Mouse (Mus musculus): Measurements from ENCODE around the gene Fbxo39. TPM values are rescaled to one million over a fixed set of nuclear protein-coding genes. Genes with fewer than 3 reads are reported as not detected.

Fbxo39 gene
- polyA plus RNA-seq (2015; fragmentation: Nextera tagmentation; extraction: Ambion mirVana): not detected in 2 replicates

DNA sequence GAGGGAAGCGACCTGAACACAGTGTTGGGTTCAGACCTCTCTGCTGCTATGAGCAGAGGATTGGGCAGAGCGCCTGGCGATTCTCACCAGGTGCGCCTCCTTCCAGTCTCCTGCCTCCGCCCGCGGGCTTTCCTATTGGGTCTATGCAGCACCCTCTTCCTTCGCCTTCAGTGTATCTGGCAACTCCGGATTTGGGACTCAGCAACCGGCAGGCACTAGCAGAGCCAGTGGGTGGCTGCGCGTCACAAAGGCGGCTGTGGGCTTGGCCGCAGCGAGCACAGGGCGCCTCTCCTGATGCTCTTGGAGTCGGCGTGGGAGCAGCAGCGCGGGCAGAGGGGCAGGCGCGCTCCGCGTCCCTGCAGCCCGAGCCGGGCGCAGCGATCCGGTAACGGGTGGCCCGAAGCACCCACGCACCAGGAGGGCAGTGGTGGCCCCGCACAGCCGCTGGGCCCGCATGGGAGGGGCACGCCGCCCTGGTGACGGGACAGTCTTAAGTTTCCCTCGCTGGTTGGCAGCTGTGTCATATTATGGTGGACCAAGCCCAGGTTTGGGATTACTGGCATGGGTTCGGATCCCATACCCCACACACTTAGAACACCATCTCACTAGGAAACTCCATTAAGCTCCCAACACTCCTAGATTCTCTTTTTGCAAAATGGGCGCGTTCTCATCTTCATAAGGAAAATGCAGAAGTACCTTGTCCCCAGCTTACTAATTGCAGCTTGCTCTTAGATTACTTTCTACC is at the start of gene Fbxo39:
Fbxo39 (plus strand) TSS at position 294 of the 745 bp plus-strand sequence.
- H3K27ac ChIP-seq (ENCODE audit: low read depth, low read length): no peak within 1 kb of the TSS
- ATAC-seq: no peak
- 16% methylated on average over 32 of the region's 42 CpGs for WGBS

DNA sequence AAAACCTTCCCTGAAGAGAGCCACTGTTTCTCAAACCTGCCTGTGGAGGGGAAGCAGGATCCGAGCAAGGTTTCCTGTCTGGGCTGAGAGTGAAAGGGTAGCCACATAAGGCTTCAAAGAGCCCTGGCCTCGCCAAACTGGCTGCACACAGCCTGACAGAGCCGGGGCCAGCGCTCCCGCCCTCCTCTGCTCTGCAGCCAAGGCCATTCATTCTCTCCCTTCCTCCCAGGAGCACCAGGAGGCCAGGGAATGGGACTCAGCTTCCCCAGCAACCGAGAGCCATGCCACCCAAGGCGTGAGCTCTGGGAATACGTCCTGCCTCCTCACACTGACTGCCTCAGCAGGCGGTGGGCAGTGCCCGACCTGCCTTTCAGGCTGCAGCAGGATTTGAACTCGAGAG is 48.8 kb upstream of the Fbxo39 start:
- Histone ChIP-seq H3K4me3 (ENCODE audit: low read length) (no peak overlapping the region), H3K27me3 (replicated peaks; ENCODE audit: control insufficient read depth, insufficient read depth, low read length) (no peaks in the 10 kb centered on the region; the same call in 1 of the 2 replicates), H3K9ac (ENCODE audit: low read depth, low read length) (peak overlapping the region; percentile 13; the same call in 1 of the 2 replicates), H3K4me1 (ENCODE audit: control insufficient read depth, insufficient read depth, low read depth, low read length) (no peaks in the 10 kb centered on the region; the same call in 1 of the 2 replicates), H3K36me3 (ENCODE audit: control insufficient read depth, insufficient read depth, low read length) (no peaks in the 10 kb centered on the region), H3K27ac (ENCODE audit: low read depth, low read length) (no peak overlapping the region), H3K4me2 (ENCODE audit: low read length) (peak overlapping the region; percentile 81), H3K9me3 (ENCODE audit: control insufficient read depth, low read length) (no peaks in the 10 kb centered on the region)
- 6% methylated on average over 11 of the region's 11 CpGs for whole genome bisulfite sequencing
- peak; percentile 79 for ATAC-seq

More for the DNA sequence above, at the start of gene Fbxo39:
- Histone ChIP-seq H3K9ac (ENCODE audit: low read depth, low read length) (peak within 1 kb of the TSS; percentile 51), H3K36me3 (ENCODE audit: control insufficient read depth, insufficient read depth, low read length) (no peaks in the 10 kb centered on the region), H3K9me3 (ENCODE audit: control insufficient read depth, low read length) (no peaks in the 10 kb centered on the region), H3K27me3 (replicated peaks; ENCODE audit: control insufficient read depth, insufficient read depth, low read length) (peaks cover 5% of the 10 kb centered on the region; the same call in 1 of the 2 replicates), H3K4me2 (ENCODE audit: low read length) (peak within 1 kb of the TSS; percentile 68), H3K4me1 (ENCODE audit: control insufficient read depth, insufficient read depth, low read depth, low read length) (no peaks in the 10 kb centered on the region), H3K4me3 (ENCODE audit: low read length) (peak within 1 kb of the TSS; percentile 43)

DNA sequence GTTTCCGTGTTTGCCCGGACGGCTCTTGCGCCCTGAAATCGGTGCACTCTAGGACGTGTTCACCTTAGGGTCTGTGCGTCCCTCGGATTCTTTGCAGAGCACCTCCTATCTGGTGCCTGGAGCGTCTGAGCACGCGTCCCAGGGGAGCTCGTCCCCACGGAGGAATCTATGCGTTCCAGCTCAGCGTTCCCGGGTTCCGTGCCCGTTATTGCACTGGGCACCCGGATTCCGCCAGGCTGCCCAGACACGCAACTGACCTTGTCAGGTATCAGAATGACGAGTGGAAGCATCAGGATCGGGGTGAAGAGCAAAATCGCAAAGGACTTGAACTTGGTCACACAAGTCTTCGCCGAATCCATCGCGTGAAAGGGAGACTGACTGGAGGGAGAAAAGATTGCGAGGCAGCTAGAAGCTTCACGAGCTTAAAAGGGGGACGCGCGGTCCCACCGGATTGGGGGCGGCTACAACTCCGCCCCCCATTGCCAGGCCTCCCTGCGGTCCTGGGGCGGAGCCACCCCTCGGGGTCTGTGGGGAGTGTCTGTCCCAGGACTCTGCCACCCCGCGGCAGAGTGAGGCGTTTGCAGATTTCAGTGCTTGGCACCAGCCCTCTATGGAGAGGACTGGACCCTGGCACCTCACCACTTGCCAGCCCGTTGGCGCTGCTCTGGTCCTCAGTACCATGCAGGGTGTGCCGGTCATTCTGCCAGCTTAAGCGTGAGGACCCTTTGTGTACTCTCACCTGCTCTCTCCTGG is 47.9 kb upstream of the Fbxo39 start:
- Histone ChIP-seq H3K4me2 (ENCODE audit: low read length) (peak overlapping the region; percentile 81), H3K9ac (ENCODE audit: low read depth, low read length) (peak overlapping the region; percentile 58), H3K27me3 (replicated peaks; ENCODE audit: control insufficient read depth, insufficient read depth, low read length) (no peaks in the 10 kb centered on the region; the same call in 1 of the 2 replicates), H3K4me1 (ENCODE audit: control insufficient read depth, insufficient read depth, low read depth, low read length) (no peaks in the 10 kb centered on the region; the same call in 1 of the 2 replicates), H3K27ac (ENCODE audit: low read depth, low read length) (no peak overlapping the region), H3K36me3 (ENCODE audit: control insufficient read depth, insufficient read depth, low read length) (no peaks in the 10 kb centered on the region), H3K4me3 (ENCODE audit: low read length) (peak overlapping the region; percentile 48), H3K9me3 (ENCODE audit: control insufficient read depth, low read length) (no peaks in the 10 kb centered on the region)
- ATAC-seq: peak; percentile 94
- 1% methylated on average over 46 of the region's 46 CpGs for WGBS

DNA sequence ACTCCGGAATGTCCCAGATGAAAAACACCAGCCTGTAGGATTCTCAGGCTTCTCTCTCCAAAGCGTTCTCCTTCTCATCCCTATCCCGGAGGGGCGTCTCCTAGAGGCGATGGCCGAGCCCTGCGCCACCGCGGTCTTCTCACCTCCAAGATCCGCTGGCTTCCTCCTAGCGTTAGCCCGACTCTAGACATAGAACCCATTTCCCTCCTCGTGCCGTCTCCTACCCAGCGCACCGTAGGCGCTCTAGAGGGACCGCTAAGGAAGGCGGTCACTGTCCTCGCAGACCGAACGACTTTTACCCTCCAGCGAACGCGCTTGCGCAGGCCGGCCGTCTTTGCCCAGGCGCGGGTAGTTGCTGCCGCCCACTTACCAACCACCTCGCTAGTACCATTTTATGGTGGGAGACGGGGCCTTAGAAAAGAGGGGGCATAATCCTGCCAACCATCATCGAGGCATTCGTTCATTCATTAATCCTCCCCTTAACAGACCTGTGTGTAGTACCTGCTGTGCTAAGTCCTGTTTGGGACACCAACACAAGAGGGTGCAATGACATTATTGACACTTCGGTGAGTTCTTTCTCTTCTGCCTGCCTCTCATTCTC is 47.2 kb upstream of the Fbxo39 start, which contains the start of gene Slc13a5:
Slc13a5 (minus strand) TSS at position 263 of the 601 bp plus-strand sequence.
- Histone ChIP-seq H3K4me3 (ENCODE audit: low read length) (peak within 1 kb of the TSS; percentile 48), H3K4me2 (ENCODE audit: low read length) (peak within 1 kb of the TSS; percentile 81), H3K36me3 (ENCODE audit: control insufficient read depth, insufficient read depth, low read length) (no peaks in the 10 kb centered on the region), H3K27me3 (replicated peaks; ENCODE audit: control insufficient read depth, insufficient read depth, low read length) (no peaks in the 10 kb centered on the region; the same call in 1 of the 2 replicates), H3K9me3 (ENCODE audit: control insufficient read depth, low read length) (no peaks in the 10 kb centered on the region), H3K27ac (ENCODE audit: low read depth, low read length) (no peak within 1 kb of the TSS), H3K4me1 (ENCODE audit: control insufficient read depth, insufficient read depth, low read depth, low read length) (no peaks in the 10 kb centered on the region; the same call in 1 of the 2 replicates), H3K9ac (ENCODE audit: low read depth, low read length) (peak within 1 kb of the TSS; percentile 58)
- peak; percentile 69; the same call in 1 of the 2 replicates for ATAC-seq
- WGBS: 2% methylated on average over 36 of the region's 36 CpGs

DNA sequence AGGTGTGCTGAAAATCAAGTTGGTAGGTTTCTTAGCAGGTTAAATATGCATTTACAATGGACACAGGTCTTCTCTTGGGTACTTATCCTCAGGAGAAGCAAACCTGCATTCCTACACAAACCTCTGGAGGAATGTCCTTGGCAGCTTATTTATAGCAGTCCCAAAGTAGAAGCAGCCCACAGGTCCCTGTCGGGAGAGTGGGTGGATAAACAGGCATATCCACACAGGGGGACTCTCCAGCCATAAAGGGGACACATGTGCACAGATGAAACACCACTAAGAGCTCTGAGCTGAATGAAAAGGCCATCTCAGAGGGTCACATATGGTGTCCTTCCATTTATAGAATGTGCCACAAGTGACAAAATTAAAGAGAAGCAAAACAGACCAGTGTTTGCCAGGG is 42.5 kb upstream of the Fbxo39 start:
- no peak overlapping the region for H3K9ac ChIP-seq (ENCODE audit: low read depth, low read length)
- no peak for ATAC-seq
- 82% methylated on average over 1 of the region's 1 CpGs for WGBS
- H3K36me3 ChIP-seq (ENCODE audit: control insufficient read depth, insufficient read depth, low read length): no peaks in the 10 kb centered on the region
- no peak overlapping the region for H3K27ac ChIP-seq (ENCODE audit: low read depth, low read length)
- no peak overlapping the region for H3K4me2 ChIP-seq (ENCODE audit: low read length)
- H3K9me3 ChIP-seq (ENCODE audit: control insufficient read depth, low read length): no peaks in the 10 kb centered on the region
- no peak overlapping the region for H3K4me3 ChIP-seq (ENCODE audit: low read length)
- H3K27me3 ChIP-seq (replicated peaks; ENCODE audit: control insufficient read depth, insufficient read depth, low read length): no peaks in the 10 kb centered on the region
- H3K4me1 ChIP-seq (ENCODE audit: control insufficient read depth, insufficient read depth, low read depth, low read length): no peaks in the 10 kb centered on the region; the same call in 1 of the 2 replicates

DNA sequence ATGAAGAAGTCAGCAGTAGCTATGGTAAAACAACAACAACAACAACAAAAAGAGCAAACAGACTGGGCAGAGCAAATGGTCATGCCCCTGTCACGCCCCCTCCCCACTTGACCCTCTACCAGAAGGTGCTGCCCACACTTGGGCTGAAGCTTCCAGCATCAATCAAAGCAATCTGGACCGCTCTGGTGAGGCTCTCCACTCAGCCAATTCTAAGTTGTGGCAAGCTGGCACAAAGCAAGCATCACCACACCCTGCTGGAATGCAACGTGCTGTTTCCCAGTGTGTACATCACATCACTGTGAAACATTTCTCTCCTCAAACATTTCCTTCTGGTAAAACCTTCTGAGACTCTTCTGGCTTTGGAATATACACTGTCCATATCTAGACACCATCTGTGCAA is 40.9 kb upstream of the Fbxo39 start:
- no peaks in the 10 kb centered on the region for H3K4me1 ChIP-seq (ENCODE audit: control insufficient read depth, insufficient read depth, low read depth, low read length)
- no peak for ATAC-seq
- WGBS: 77% methylated on average over 3 of the region's 3 CpGs

DNA sequence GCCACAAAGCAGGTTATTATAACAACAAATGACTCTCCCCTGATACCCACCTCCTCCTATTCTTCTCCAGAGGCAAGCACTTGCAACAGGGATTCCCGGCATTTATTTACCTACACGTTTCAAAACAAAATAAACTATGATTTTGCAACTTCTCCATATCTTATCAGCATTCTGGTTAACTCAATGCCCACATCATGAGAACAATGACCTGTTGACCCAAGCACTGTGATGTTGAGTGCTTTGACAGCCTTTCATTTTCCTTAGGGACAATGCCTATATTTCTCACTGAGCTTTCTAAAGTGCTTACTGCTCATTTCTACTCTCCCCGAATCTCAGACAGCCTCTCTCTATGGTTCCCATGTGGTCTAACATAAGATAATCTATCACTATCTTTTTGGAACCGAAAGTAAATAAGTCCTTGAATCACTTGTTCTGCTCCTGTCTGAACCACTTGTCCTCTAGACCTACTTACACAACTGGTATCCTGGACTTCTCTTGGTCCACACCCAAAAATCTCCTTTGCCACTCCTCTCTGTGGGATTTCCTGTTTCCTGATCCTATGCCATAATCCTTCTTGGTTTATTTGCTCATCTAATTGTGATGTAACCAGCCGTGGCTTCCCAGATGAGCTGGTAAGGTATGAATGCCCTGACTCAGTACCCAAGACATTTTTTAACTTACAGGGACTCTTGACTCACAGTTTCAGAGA is 32.9 kb upstream of the Fbxo39 start:
- WGBS: 90% methylated on average over 5 of the region's 5 CpGs
- Histone ChIP-seq H3K27ac (ENCODE audit: low read depth, low read length) (no peak overlapping the region), H3K4me2 (ENCODE audit: low read length) (no peak overlapping the region), H3K36me3 (ENCODE audit: control insufficient read depth, insufficient read depth, low read length) (no peaks in the 10 kb centered on the region), H3K9me3 (ENCODE audit: control insufficient read depth, low read length) (no peaks in the 10 kb centered on the region), H3K4me1 (ENCODE audit: control insufficient read depth, insufficient read depth, low read depth, low read length) (no peaks in the 10 kb centered on the region), H3K4me3 (ENCODE audit: low read length) (no peak overlapping the region), H3K27me3 (replicated peaks; ENCODE audit: control insufficient read depth, insufficient read depth, low read length) (no peaks in the 10 kb centered on the region), H3K9ac (ENCODE audit: low read depth, low read length) (no peak overlapping the region)
- ATAC-seq: no peak

More for the DNA sequence above, 40.9 kb upstream of the Fbxo39 start:
- no peak overlapping the region for H3K27ac ChIP-seq (ENCODE audit: low read depth, low read length)
- no peaks in the 10 kb centered on the region for H3K9me3 ChIP-seq (ENCODE audit: control insufficient read depth, low read length)
- H3K4me3 ChIP-seq (ENCODE audit: low read length): no peak overlapping the region
- no peaks in the 10 kb centered on the region for H3K36me3 ChIP-seq (ENCODE audit: control insufficient read depth, insufficient read depth, low read length)
- H3K27me3 ChIP-seq (replicated peaks; ENCODE audit: control insufficient read depth, insufficient read depth, low read length): no peaks in the 10 kb centered on the region
- no peak overlapping the region for H3K9ac ChIP-seq (ENCODE audit: low read depth, low read length)
- H3K4me2 ChIP-seq (ENCODE audit: low read length): no peak overlapping the region

DNA sequence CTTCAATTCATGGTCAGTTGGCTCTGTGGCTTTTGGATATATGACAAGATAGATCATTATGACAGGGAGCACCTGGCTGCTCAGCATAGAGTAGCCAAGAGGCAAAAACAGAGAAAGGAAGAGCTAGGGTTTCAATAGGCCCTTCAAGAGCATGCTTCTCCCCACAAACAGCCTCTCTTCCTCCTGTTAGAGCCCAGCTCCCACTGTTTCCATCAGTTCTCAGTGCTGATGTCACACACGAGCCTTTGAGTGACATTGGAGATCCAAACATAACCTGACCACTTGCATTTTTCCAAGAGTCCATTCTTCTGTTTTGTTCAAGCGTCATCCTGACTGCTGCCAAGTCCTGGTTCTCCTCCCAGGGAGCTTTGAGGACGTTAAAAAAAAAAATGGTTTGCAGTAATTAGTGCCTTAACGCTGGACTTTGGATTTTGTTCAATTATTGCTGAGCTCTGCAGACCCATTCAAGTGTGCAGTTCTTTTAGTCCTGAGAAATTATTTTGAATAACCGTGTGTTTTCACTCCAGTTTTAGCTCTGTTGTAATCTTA is 32.3 kb upstream of the Fbxo39 start:
- no peaks in the 10 kb centered on the region for H3K9me3 ChIP-seq (ENCODE audit: control insufficient read depth, low read length)
- no peak overlapping the region for H3K9ac ChIP-seq (ENCODE audit: low read depth, low read length)
- no peak overlapping the region for H3K27ac ChIP-seq (ENCODE audit: low read depth, low read length)
- H3K4me3 ChIP-seq (ENCODE audit: low read length): no peak overlapping the region
- H3K27me3 ChIP-seq (replicated peaks; ENCODE audit: control insufficient read depth, insufficient read depth, low read length): no peaks in the 10 kb centered on the region
- H3K4me2 ChIP-seq (ENCODE audit: low read length): no peak overlapping the region
- ATAC-seq: no peak
- no peaks in the 10 kb centered on the region for H3K4me1 ChIP-seq (ENCODE audit: control insufficient read depth, insufficient read depth, low read depth, low read length)
- H3K36me3 ChIP-seq (ENCODE audit: control insufficient read depth, insufficient read depth, low read length): no peaks in the 10 kb centered on the region
- WGBS: 54% methylated on average over 5 of the region's 5 CpGs
